Mouse (Mus musculus) forebrain, embryonic 16.5 days (tissue): Measurements from ENCODE around the gene Chrnb1. TPM values are rescaled to one million over a fixed set of nuclear protein-coding genes. Genes with fewer than 3 reads are reported as not detected.

ENCODE experiments used
- ATAC-seq: fragments of 200-750 bp; cut with Nextera tagmentation; 2 replicates; pipeline ENCODE4 v1.8.0; 2017; ENCODE audit warnings: mild to moderate bottlenecking, moderate library complexity
- H3K27ac ChIP-seq: fragments of 300-500 bp; sonication (generic); 2 replicates; pipeline ENCODE4 v1.5.1; 2014; ENCODE audit warnings: low read length, control low read depth
- H3K27me3 ChIP-seq: fragments of 300-500 bp; sonication (generic); replicated peaks from 2 replicates; pipeline ENCODE4 v1.6.1; 2014; ENCODE audit warnings: low read length; ENCODE audit not compliant: control insufficient read depth, insufficient read depth
- H3K36me3 ChIP-seq: fragments of 300-500 bp; sonication (generic); 2 replicates; pipeline ENCODE4 v1.6.1; 2014; ENCODE audit not compliant: control insufficient read depth, insufficient read depth
- H3K4me1 ChIP-seq: fragments of 300-500 bp; sonication (generic); replicated peaks from 2 replicates; pipeline ENCODE4 v1.6.1; 2014; ENCODE audit warnings: low read length; ENCODE audit not compliant: control insufficient read depth, insufficient read depth
- H3K4me2 ChIP-seq: fragments of 300-500 bp; sonication (generic); 2 replicates; pipeline ENCODE4 v1.6.1; 2014; ENCODE audit warnings: mild to moderate bottlenecking, low read length, control low read depth
- H3K4me3 ChIP-seq: fragments of 300-500 bp; sonication (generic); replicated peaks from 2 replicates; pipeline ENCODE4 v1.5.1; 2014; ENCODE audit warnings: mild to moderate bottlenecking, low read length, control low read depth
- H3K9ac ChIP-seq: fragments of 300-500 bp; sonication (generic); replicated peaks from 2 replicates; pipeline ENCODE4 v1.6.1; 2014; ENCODE audit warnings: low read depth, low read length, control low read depth
- H3K9me3 ChIP-seq: fragments of 300-500 bp; sonication (generic); 2 replicates; pipeline ENCODE4 v1.6.1; 2016; ENCODE audit warnings: low read length; ENCODE audit not compliant: control insufficient read depth
- WGBS: fragments of 180-500 bp; shearing (Covaris S2); extraction: QIAGEN DNeasy Blood & Tissue Kit; methylation state at CpG from one replicate; pipeline ENCODE4 v1.1.7; 2014; 5-methylcytosine and 5-hydroxymethylcytosine counted together
- polyA plus RNA-seq: library from polyadenylated mRNA; unstranded; fragments of >200 nt; fragmentation: Nextera tagmentation; extraction: Ambion mirVana; gene quantifications from 2 replicates; pipeline ENCODE4 v1.2.1, GENCODE M21; 2015

Chrnb1 gene
- polyA plus RNA-seq, 1 experiment from 2014 or later, result 1.2 TPM

GRCm38 (mm10) chr11:69800138-69800391, 4.3 kb upstream of the Chrnb1 start:
- WGBS, result 1% methylated on average over 11 of the region's 11 CpGs
- H3K9ac ChIP-seq, result peak overlapping the region; percentile 79
- H3K4me1 ChIP-seq, result peaks cover 56% of the 10 kb centered on the region
- H3K27me3 ChIP-seq, result peaks cover 12% of the 10 kb centered on the region
- H3K27ac ChIP-seq, result peak overlapping the region; percentile 98
- peak; percentile 35; the same call in 1 of the 2 replicates for ATAC-seq
- peak overlapping the region; percentile 76 for H3K4me3 ChIP-seq
- no peaks in the 10 kb centered on the region for H3K9me3 ChIP-seq
- peak overlapping the region; percentile 83 for H3K4me2 ChIP-seq
- H3K36me3 ChIP-seq, result no peaks in the 10 kb centered on the region

- ATAC-seq, result no peak
Observed at GRCm38 (mm10) chr11:69799394-69800137, 3.8 kb upstream of the Chrnb1 start.

DNA sequence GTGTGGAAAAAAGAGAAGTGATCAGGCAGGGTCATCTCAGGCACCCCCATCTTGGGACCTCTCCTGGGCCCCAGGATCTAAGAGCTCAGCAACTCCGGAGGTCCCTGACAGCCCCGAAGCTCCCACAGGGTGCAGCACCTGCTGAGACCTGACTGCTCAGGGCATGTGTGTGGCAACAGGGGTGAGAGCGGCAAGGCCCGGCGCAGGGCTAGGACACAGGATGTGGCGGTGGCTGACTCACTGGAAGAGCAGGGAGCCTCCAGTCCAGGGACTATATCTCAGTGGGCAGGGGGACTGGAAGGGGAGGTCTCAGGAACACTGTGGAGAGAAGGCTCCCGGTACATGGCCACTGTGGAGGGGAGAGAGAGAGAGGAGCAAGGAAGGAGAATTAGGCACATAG, 2.2 kb upstream of the Chrnb1 start:
- 77% methylated on average over 7 of the region's 7 CpGs for WGBS
- Histone ChIP-seq H3K36me3 (no peaks in the 10 kb centered on the region), H3K27ac (no peak overlapping the region), H3K9me3 (no peaks in the 10 kb centered on the region), H3K9ac (no peak overlapping the region), H3K4me3 (no peak overlapping the region), H3K27me3 (peaks cover 2% of the 10 kb centered on the region; the same call in 1 of the 2 replicates), H3K4me2 (no peak overlapping the region), H3K4me1 (peaks cover 38% of the 10 kb centered on the region)
- ATAC-seq, result no peak

More at GRCm38 (mm10) chr11:69799394-69800137, 3.8 kb upstream of the Chrnb1 start:
- peaks cover 55% of the 10 kb centered on the region for H3K4me1 ChIP-seq
- peak overlapping the region; percentile 76 for H3K4me3 ChIP-seq
- peak overlapping the region; percentile 79 for H3K9ac ChIP-seq
- peak overlapping the region; percentile 98 for H3K27ac ChIP-seq
- 15% methylated on average over 11 of the region's 12 CpGs for WGBS
- no peaks in the 10 kb centered on the region for H3K36me3 ChIP-seq
- no peaks in the 10 kb centered on the region for H3K9me3 ChIP-seq
- peak overlapping the region; percentile 83 for H3K4me2 ChIP-seq
- H3K27me3 ChIP-seq, result peaks cover 8% of the 10 kb centered on the region; the same call in 1 of the 2 replicates

DNA sequence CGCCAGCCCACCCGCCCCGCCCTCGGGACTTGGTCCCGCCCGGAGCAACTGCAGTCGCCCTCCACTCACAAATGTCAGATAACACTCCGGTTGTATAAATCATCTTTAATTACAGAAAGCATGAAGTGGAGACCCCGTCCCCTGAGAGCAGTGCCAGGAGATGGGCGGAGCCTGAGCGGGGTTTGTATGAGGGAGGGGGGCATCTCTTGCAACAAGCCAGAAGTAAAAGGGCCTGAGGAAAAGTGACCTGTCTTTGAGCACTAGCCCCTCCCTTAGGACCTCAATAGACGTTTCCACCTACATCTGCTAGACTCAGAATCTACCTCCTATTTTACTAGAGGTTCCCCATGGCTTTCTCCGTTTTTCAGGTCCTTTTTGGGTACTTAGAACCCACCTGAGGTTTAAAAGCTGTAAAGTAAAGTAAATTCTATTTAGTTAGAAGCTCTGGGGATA, 266 bp upstream of the Chrnb1 start:
- 4% methylated on average over 13 of the region's 13 CpGs for WGBS
- no peak overlapping the region for H3K27ac ChIP-seq
- no peak for ATAC-seq
- no peaks in the 10 kb centered on the region for H3K36me3 ChIP-seq
- peak overlapping the region; percentile 53 for H3K4me3 ChIP-seq
- H3K9ac ChIP-seq, result no peak overlapping the region
- H3K27me3 ChIP-seq, result peaks cover 4% of the 10 kb centered on the region; the same call in 1 of the 2 replicates
- H3K9me3 ChIP-seq, result no peaks in the 10 kb centered on the region
- peak overlapping the region; percentile 87 for H3K4me2 ChIP-seq
- peaks cover 21% of the 10 kb centered on the region for H3K4me1 ChIP-seq

DNA sequence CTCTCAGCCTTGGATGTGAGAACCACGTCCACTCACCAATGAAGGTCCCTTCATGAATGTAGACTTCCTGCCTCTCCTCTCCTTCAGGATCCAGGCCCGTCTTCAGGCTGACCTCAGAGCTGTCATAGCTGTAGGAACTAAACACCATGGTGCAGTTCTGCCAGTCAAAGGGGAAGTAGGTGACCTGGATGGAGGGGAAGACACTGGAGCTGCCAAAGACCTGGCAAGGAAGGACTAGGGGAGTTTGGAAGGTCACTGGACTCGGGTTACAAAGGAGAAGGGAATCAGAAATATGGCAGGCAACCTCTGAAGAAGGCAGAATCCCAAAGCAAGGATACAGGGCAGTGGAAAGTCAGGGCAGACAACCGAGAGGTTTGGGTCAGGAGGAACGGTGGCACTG, 2.3 kb downstream of the Chrnb1 start:
- H3K27me3 ChIP-seq, result peaks cover 4% of the 10 kb centered on the region; the same call in 1 of the 2 replicates
- H3K27ac ChIP-seq, result no peak overlapping the region
- no peak overlapping the region for H3K4me3 ChIP-seq
- H3K36me3 ChIP-seq, result no peaks in the 10 kb centered on the region
- 53% methylated on average over 5 of the region's 5 CpGs for WGBS
- no peak overlapping the region for H3K4me2 ChIP-seq
- H3K9ac ChIP-seq, result no peak overlapping the region
- H3K4me1 ChIP-seq, result peaks cover 11% of the 10 kb centered on the region
- no peak for ATAC-seq
- no peaks in the 10 kb centered on the region for H3K9me3 ChIP-seq

DNA sequence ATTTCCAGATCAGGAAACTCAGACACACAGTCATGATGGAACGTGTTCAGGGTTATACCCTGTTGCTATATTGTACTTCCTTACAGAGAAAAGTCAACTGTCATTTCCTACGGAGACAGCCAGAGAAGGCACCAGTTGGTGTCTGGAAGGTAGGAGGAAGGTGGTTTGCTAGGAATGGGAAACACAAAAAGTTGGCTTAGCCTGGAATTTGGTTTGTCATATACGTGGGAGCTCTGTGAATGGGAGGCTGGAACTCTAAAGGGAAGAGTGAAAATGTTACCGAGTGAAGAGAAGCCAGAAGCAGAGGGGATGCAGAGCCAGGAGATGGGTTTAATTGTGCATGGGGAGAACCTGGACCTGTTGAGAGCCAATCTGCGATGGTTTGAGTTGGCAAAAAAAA, 4.3 kb downstream of the Chrnb1 start:
- WGBS, result 68% methylated on average over 5 of the region's 5 CpGs
- peaks cover 11% of the 10 kb centered on the region for H3K4me1 ChIP-seq
- H3K27me3 ChIP-seq, result 0 out of 2 replicates have a peak, but pooled peaks cover 4% of the 10 kb centered on the region
- no peaks in the 10 kb centered on the region for H3K36me3 ChIP-seq
- no peak overlapping the region for H3K4me2 ChIP-seq
- ATAC-seq, result no peak
- no peak overlapping the region for H3K27ac ChIP-seq
- no peak overlapping the region for H3K4me3 ChIP-seq
- no peak overlapping the region for H3K9ac ChIP-seq
- H3K9me3 ChIP-seq, result no peaks in the 10 kb centered on the region

- H3K9ac ChIP-seq, result no peak overlapping the region
- no peak overlapping the region for H3K4me2 ChIP-seq
- no peak overlapping the region for H3K27ac ChIP-seq
- no peaks in the 10 kb centered on the region for H3K9me3 ChIP-seq
- no peaks in the 10 kb centered on the region for H3K36me3 ChIP-seq
- ATAC-seq, result no peak
- no peak overlapping the region for H3K4me3 ChIP-seq
- 71% methylated on average over 5 of the region's 5 CpGs for WGBS
- H3K4me1 ChIP-seq, result no peaks in the 10 kb centered on the region
- 0 out of 2 replicates have a peak, but pooled peaks cover 2% of the 10 kb centered on the region for H3K27me3 ChIP-seq
Observed at GRCm38 (mm10) chr11:69789431-69789830, 6.3 kb downstream of the Chrnb1 start.

DNA sequence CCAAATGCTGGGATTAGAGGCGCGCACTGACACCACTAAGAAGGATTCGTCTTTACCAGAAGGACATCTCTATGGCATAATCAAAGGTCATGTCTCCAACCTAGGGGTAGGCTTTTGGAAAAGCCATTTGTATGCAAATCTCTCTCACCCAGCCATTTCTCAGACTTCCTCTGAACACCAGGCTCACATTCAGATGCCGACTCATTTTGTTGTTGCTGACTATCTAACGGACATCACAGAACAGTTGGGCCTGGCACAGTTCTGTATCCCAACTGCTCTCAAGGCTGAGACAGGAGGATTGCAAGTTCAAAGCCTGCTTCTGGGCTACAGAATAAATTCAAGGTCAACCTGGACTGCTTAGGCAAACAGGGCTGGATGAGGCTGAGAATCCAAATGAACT, 8.4 kb downstream of the Chrnb1 start:
- no peak overlapping the region for H3K4me3 ChIP-seq
- H3K9me3 ChIP-seq, result no peaks in the 10 kb centered on the region
- H3K9ac ChIP-seq, result no peak overlapping the region
- ATAC-seq, result no peak
- H3K4me1 ChIP-seq, result no peaks in the 10 kb centered on the region
- WGBS, result 85% methylated on average over 5 of the region's 5 CpGs
- 0 out of 2 replicates have a peak, but pooled peaks cover 2% of the 10 kb centered on the region for H3K27me3 ChIP-seq
- H3K27ac ChIP-seq, result no peak overlapping the region
- H3K4me2 ChIP-seq, result no peak overlapping the region
- no peaks in the 10 kb centered on the region for H3K36me3 ChIP-seq

- Histone ChIP-seq H3K4me2 (no peak overlapping the region), H3K9me3 (no peaks in the 10 kb centered on the region), H3K36me3 (no peaks in the 10 kb centered on the region), H3K27ac (no peak overlapping the region), H3K4me1 (no peaks in the 10 kb centered on the region), H3K27me3 (no peaks in the 10 kb centered on the region), H3K9ac (no peak overlapping the region), H3K4me3 (no peak overlapping the region)
- no peak for ATAC-seq
- 56% methylated on average over 15 of the region's 15 CpGs for WGBS
Observed at GRCm38 (mm10) chr11:69784793-69785272, 10.9 kb downstream of the Chrnb1 start.
